Mouse (Mus musculus): ENCODE results near the gene Synrg. TPM values are rescaled to one million over a fixed set of nuclear protein-coding genes. Genes with fewer than 3 reads are reported as not detected.

The Synrg gene
- polyA plus RNA-seq (2012) = 4.1 and 11.4 TPM in 2 replicates

GRCm38 (mm10) chr11:83963991-83964921 is at the start of gene Synrg:
TSS of gene Synrg (plus strand) at chr11:83964428.
- no peak for TF ChIP-seq GATA1 (IDR thresholded peaks at IDR 0.05; ENCODE audit: low read length)

- no peak for TF ChIP-seq GATA1 (IDR thresholded peaks at IDR 0.05; ENCODE audit: low read length)
Observed at GRCm38 (mm10) chr11:83914501-83914900, 49.7 kb upstream of the Synrg start.

GRCm38 (mm10) chr11:83922600-83922999 is 41.6 kb upstream of the Synrg start:
- TF ChIP-seq GATA1 (IDR thresholded peaks at IDR 0.05; ENCODE audit: low read length) = no peak

- TF ChIP-seq GATA1 (IDR thresholded peaks at IDR 0.05; ENCODE audit: low read length) = no peak
Observed at GRCm38 (mm10) chr11:83927097-83927496, 37.1 kb upstream of the Synrg start.

DNA sequence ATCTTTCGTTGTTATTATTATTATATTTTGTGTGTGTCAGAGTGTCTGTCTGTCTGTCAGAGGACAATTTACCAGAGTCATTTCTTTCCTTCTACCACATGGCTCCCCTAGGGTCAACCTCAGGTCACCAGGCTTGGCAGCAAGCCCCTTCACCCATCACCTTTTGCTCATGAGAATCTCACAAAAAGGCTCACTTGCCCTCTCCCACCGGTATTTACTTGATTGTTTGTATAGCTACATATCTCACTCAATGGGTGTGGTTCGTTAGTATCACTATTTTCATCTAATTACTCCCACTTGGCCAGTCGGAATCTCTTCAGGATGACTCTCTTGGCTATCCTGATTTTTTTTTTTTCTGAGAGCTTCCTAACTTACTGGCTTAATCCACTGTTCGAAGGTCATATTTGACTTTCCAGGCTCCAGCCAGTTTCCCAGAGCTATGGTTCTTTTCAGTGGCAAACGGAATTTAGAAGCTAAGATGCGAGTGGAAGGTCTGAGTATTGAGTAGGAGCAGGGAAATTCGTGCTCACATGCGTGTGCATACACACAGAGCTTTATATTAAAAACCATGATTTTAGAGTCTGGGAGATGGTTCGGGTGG is 31.6 kb upstream of the Synrg start:
- TF ChIP-seq GATA1 (IDR thresholded peaks at IDR 0.05; ENCODE audit: low read length) = no peak

DNA sequence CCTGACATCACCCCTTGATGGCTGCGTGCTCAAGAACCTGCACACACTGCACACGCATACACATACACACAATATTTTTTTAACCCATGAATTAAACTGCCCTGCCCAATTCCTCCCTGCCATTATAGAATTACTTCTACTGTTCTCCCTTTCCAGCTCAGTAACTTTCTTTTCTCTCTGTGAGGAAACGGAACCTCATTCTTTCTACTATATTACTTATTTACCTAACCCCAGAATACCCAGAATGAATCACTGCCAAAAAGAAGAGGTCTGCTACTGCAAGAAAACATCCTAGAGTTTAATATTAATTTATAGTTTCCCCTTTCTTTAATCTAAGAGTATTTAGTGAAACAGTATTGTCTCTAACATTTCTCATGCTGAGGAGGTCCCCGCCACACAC is 30.9 kb upstream of the Synrg start:
- no peak for TF ChIP-seq GATA1 (IDR thresholded peaks at IDR 0.05; ENCODE audit: low read length)

GRCm38 (mm10) chr11:83935986-83936665 is 28.1 kb upstream of the Synrg start:
- TF ChIP-seq GATA1 (IDR thresholded peaks at IDR 0.05; ENCODE audit: low read length) = no peak

DNA sequence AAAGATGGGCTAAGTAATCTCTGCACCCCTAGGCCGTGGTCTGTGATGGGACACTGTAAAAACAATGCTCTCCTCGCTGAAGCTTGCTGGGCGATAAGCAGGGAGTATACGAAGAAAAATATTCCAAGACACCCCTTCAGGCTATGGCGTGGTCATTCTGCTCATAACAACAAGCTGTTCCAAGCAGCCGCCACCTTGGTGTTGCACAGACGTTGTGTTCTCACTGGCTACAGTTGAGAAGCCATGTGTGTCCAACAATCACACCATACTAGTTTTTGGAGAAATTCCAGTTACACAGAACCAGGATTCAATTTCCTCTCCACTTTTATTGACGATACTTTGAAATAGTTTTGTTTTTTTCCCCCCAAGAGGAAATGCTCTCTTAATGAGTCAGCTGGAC is 25.7 kb upstream of the Synrg start:
- no peak for TF ChIP-seq GATA1 (IDR thresholded peaks at IDR 0.05; ENCODE audit: low read length)

DNA sequence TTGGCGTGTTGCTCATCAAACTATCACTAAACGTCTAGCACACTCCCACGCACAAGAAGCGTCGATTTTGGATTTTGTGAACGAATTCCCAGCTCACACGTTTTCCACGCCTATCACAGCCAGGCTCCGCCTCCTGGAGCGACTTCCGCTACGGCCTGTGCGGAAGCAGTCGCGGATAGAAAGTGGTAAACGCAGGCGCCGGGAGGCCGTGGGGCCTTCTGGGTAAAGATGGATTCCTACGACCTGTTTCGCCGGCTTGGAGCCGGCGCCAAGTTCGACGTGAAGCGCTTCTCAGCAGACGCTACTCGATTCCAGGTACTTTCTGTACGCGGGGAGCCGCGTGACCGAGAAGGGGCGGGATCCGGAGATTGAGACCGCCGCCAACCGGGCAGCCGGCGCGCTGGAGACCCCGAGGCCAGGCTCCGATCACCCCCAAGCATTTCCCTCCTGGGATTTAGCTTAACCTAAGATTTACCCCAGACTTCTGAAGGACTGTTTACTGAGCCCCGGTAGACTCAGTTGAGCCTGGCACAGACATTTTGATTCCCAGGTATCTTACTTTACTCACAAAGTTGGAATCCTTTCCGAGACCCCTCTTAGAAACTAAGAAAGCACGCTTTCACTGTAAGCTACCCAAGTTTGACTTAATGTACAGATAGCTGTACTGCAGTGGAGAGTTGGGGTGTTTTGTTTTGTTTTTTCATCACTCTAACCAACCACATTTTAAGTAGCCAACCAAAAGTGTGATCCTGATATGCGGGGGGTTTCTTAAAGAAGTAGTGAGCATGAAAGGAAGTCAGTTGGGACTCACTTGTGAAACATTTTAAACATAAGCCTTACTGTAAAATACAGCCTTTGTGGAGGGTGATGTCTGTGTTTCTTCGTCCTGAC is 22.0 kb upstream of the Synrg start, which contains the start of gene Ddx52:
TSS of gene Ddx52 (plus strand) at position 113 of the 891 bp plus-strand sequence.
- no peak for TF ChIP-seq GATA1 (IDR thresholded peaks at IDR 0.05; ENCODE audit: low read length)

DNA sequence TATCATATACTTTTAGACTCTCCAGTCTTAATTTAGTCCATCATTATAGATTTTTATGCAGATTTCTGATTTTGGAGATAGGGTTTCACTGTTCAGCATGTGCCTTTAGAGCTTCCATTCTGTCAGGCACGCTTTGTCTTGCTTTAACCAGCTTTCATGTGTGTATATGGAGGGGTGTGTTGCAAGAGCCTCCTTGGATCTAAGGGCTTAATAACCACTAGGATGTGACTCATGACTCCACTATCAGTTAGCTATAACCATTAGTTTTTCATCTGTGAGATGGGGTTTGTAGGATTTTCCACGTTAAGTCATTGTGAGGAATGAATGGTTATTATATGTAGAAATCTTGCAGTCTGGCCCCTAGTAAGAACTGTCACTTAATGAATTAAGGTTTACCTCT is 7.4 kb upstream of the Synrg start:
- TF ChIP-seq GATA1 (IDR thresholded peaks at IDR 0.05; ENCODE audit: low read length) = no peak

GRCm38 (mm10) chr11:83961983-83962382 is 2.2 kb upstream of the Synrg start:
- TF ChIP-seq GATA1 (IDR thresholded peaks at IDR 0.05; ENCODE audit: low read length) = no peak

- TF ChIP-seq GATA1 (IDR thresholded peaks at IDR 0.05; ENCODE audit: low read length) = no peak
Observed at GRCm38 (mm10) chr11:83967436-83968204, 3.4 kb downstream of the Synrg start.

GRCm38 (mm10) chr11:83968205-83968575 is 4.0 kb downstream of the Synrg start:
- no peak for TF ChIP-seq GATA1 (IDR thresholded peaks at IDR 0.05; ENCODE audit: low read length)

DNA sequence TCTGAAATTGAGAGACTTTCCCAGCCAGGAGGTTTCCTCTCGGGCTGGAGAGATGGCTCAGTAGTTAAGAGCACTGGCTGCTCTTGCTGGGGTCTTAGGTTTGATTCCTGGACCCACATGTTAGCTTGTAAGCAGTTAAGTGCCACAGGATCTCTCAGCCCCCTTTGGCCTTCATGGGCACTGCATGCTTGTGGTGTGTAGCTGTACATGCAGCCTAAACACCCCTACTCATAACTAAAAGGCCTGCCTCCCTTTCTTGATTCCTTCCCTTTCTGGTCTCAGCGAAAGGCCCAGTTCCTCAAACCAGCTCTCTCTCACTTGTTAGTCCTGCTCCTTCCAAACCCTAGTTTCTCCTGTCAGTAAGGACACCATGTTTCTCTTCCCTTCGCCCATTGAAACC is 4.8 kb downstream of the Synrg start:
- TF ChIP-seq GATA1 (IDR thresholded peaks at IDR 0.05; ENCODE audit: low read length) = no peak

All from G1E-ER4 (cell line).